Mouse (Mus musculus) ES-Bruce4 (cell line): Measurements from ENCODE around the gene Cpsf4l. TPM values are rescaled to one million over a fixed set of nuclear protein-coding genes. Genes with fewer than 3 reads are reported as not detected.

ENCODE experiments used
- H3K27ac ChIP-seq: 2 replicates; pipeline ENCODE4 v1.5.1; 2012; ENCODE audit warnings: low read length, inconsistent platforms; ENCODE audit not compliant: insufficient read depth
- H3K27me3 ChIP-seq: 2 replicates; pipeline ENCODE4 v1.6.1; 2012; ENCODE audit warnings: mild to moderate bottlenecking, low read length, inconsistent platforms; ENCODE audit not compliant: control insufficient read depth, poor library complexity, insufficient read depth, severe bottlenecking
- H3K36me3 ChIP-seq: 2 replicates; pipeline ENCODE4 v1.6.1; 2012; ENCODE audit warnings: inconsistent platforms, mild to moderate bottlenecking, low read length, moderate library complexity; ENCODE audit not compliant: control insufficient read depth, poor library complexity, insufficient read depth, severe bottlenecking
- H3K4me1 ChIP-seq: one replicate; pipeline ENCODE4 v1.8.1; 2011; ENCODE audit warnings: low read length; ENCODE audit not compliant: control insufficient read depth, insufficient read depth
- H3K4me3 ChIP-seq: 2 replicates; pipeline ENCODE4 v1.5.1; 2011; ENCODE audit warnings: low read depth, mild to moderate bottlenecking, low read length
- H3K9ac ChIP-seq: 2 replicates; pipeline ENCODE4 v1.6.1; 2012; ENCODE audit warnings: low read depth, mild to moderate bottlenecking, inconsistent platforms; ENCODE audit not compliant: poor library complexity, severe bottlenecking
- H3K9me3 ChIP-seq: replicated peaks from 2 replicates; pipeline ENCODE4 v1.6.1; 2012; ENCODE audit warnings: mild to moderate bottlenecking, low read length, inconsistent platforms; ENCODE audit not compliant: control insufficient read depth, poor library complexity, insufficient read depth, severe bottlenecking
- CTCF ChIP-seq: IDR thresholded peaks from one replicate; pipeline ENCODE4 v1.8.1; 2011; ENCODE audit warnings: low read depth, low read length
- EP300 ChIP-seq: IDR thresholded peaks from 2 replicates; pipeline ENCODE4 v1.6.1; 2011; ENCODE audit warnings: low read depth, low read length; ENCODE audit not compliant: insufficient read depth
- POLR2A ChIP-seq: IDR thresholded peaks from one replicate; pipeline ENCODE4 v1.8.1; 2011; ENCODE audit warnings: low read length; ENCODE audit not compliant: insufficient read depth
- polyA plus RNA-seq: library from polyadenylated mRNA; stranded (reverse); fragments of >200 nt; gene quantifications from 2 replicates; pipeline ENCODE4 v1.2.4, GENCODE M21; 2011; ENCODE audit warnings: low read depth; ENCODE audit not compliant: missing spikeins, insufficient read depth, insufficient read length

Gene Cpsf4l
- polyA plus RNA-seq, 1 experiment = 18.0 TPM

DNA sequence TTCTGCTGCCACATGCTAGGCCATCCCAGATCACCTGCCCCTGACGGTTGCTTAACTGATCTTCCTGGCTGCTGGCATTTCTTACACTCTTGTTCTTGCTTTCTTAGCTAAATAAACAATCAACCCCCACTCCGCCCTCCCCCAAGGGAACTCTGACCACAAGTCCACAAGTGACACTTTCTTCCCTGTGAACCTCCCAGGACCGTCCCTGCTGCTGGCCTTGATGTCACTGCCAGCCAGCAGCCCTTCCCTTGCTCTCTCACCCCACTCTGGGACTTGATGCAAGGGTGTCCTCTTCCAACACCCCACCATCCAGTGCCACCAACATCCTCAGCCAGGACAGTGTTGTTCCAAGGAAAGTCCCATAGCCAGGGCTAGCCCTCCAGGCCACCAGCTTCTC, 21.1 kb upstream of the Cpsf4l start:
- H3K4me3 ChIP-seq = no peak overlapping the region
- no peaks in the 10 kb centered on the region for H3K9me3 ChIP-seq
- peaks cover 25% of the 10 kb centered on the region for H3K36me3 ChIP-seq
- no peak overlapping the region for H3K27ac ChIP-seq
- peaks cover 4% of the 10 kb centered on the region for H3K4me1 ChIP-seq
- no peak overlapping the region for H3K9ac ChIP-seq
- TF ChIP-seq EP300 = no peak
- TF ChIP-seq POLR2A = no peak
- no peak for TF ChIP-seq CTCF
- H3K27me3 ChIP-seq = no peaks in the 10 kb centered on the region

DNA sequence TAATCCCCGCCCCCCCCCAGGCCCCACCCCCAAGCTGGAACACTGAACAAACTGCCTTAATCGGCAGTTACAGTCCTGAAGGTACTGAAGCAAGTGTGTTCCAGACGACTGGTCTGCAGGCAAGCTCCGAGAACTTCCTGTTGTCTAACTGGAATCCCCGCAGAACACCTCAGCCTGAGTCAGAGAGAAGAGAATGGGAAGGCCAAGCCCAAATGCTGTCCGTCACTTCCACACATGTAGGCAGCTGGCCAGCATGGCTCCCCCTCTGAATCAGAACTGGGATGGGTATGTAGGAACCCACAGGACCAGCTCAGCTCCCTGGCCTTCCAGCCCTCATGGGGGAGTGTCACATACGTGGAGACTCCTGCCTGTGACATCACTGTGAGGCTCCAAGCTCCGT, 20.1 kb upstream of the Cpsf4l start:
- H3K9ac ChIP-seq = no peak overlapping the region
- H3K27ac ChIP-seq = no peak overlapping the region
- TF ChIP-seq EP300 (no peak), POLR2A (no peak)
- peaks cover 25% of the 10 kb centered on the region for H3K36me3 ChIP-seq
- no peaks in the 10 kb centered on the region for H3K27me3 ChIP-seq
- H3K4me1 ChIP-seq = peaks cover 4% of the 10 kb centered on the region
- no peaks in the 10 kb centered on the region for H3K9me3 ChIP-seq
- no peak overlapping the region for H3K4me3 ChIP-seq

DNA sequence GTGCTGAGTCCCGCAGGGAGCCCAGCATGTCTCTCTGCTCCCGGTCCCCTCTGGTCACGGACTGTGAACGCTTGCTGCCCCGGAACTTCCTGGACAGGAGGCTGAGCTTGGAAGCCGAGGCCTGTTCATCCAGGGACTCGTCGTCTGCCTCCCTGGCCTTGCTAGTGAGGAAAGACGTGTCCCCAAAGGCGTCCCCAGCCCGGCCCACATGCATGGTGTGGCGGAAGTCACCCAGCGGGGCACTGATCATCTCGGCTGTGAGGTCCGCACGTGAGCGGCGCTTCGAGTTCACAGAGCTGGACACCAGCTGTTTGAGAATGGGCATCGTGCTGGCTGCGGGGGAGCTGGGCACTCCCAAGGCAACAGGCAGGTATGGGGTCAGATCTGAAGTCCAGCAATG, 19.4 kb upstream of the Cpsf4l start:
- Histone ChIP-seq H3K27me3 (no peaks in the 10 kb centered on the region), H3K27ac (no peak overlapping the region), H3K4me3 (no peak overlapping the region), H3K9ac (no peak overlapping the region), H3K36me3 (peaks cover 25% of the 10 kb centered on the region), H3K4me1 (peaks cover 3% of the 10 kb centered on the region), H3K9me3 (no peaks in the 10 kb centered on the region)
- TF ChIP-seq POLR2A = no peak
- no peak for TF ChIP-seq EP300
- no peak for TF ChIP-seq CTCF

DNA sequence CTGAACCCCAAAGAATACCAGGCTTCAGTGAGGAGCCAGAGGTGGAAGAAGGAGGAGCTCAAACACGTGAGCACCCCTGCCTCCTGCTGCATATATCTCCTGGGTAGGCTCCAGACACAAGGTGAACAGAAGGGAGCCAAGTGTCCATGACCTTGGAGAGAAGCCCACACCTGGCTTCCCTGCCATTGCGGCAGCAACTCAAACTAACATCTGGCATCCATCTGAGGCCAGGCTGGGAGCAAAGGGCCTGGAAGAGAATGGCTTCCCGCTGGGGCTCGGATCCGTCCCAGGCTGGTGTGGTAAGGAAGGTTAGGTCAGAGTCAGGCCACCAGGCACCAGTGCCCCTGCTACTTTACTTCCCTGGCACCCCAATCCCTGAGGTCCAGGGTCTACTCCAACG, 18.2 kb upstream of the Cpsf4l start:
- TF ChIP-seq POLR2A = no peak
- no peak for TF ChIP-seq EP300
- TF ChIP-seq CTCF = no peak
- H3K9me3 ChIP-seq = no peaks in the 10 kb centered on the region
- H3K27ac ChIP-seq = no peak overlapping the region
- H3K9ac ChIP-seq = no peak overlapping the region
- peaks cover 25% of the 10 kb centered on the region for H3K36me3 ChIP-seq
- peaks cover 3% of the 10 kb centered on the region for H3K4me1 ChIP-seq
- H3K27me3 ChIP-seq = no peaks in the 10 kb centered on the region
- H3K4me3 ChIP-seq = no peak overlapping the region

DNA sequence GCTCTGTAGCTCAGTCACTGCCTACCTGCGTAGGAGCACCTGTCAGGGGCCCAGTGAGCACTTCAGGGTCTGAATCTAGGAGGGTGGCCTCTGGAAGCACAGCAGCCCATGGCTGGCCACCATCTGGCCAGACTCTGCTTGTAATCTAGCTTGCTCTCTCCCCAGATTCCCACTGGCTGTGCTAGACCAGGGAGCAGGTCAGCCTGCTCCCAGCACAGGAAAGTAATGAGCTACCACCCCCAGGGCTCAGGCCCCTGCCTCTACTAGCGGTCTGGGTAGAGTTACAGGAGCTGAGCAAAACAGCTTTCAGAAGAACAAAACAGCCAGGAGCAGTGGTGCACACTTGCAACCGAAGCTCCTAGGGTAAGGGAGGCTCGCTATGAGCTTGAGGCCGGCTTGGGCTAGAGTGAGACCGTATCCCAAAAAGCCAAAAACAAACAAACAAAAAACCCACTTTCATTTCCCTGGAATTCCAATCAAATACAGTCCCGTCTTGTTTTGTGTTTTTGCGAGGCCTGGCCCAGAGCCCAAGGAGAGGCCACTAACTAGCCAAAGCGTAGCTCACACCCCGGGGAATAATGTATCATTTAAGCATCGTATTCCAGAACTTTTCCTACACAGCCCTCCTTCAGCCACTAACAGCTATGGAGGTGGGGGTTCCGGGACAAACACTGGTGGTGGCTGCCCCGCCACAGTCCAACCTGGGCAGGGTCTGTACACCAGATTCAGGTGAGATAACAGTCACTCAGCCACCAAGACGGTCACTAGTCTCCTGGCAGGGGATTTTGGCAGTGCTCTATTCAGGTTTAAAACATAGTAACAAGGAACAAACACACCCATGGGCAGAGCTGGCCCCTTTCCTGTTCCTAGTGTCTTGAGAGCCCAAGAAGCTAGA, 17.4 kb upstream of the Cpsf4l start:
- Histone ChIP-seq H3K4me3 (no peak overlapping the region), H3K4me1 (peaks cover 3% of the 10 kb centered on the region)

More for the DNA sequence above, 17.4 kb upstream of the Cpsf4l start:
- no peaks in the 10 kb centered on the region for H3K27me3 ChIP-seq
- H3K9me3 ChIP-seq = no peaks in the 10 kb centered on the region
- no peak overlapping the region for H3K27ac ChIP-seq
- H3K36me3 ChIP-seq = peaks cover 25% of the 10 kb centered on the region
- no peak overlapping the region for H3K9ac ChIP-seq
- TF ChIP-seq EP300 = no peak
- TF ChIP-seq POLR2A = no peak
- no peak for TF ChIP-seq CTCF
